Mouse (Mus musculus) liver, postnatal 0 days (tissue): Measurements from ENCODE around the gene Psmd14.

Source experiments
- CTCF ChIP-seq: sonication (generic); IDR thresholded peaks from 2 replicates; pipeline ENCODE4 v1.5.1; 2016; ENCODE audit warnings: antibody characterized with exemption, low read depth
- EP300 ChIP-seq: IDR thresholded peaks from 2 replicates; pipeline ENCODE4 v1.6.1; 2016; ENCODE audit warnings: antibody characterized with exemption, low read depth, mild to moderate bottlenecking

GRCm38 (mm10) chr2:61802656-61803251, 91.3 kb downstream of the Psmd14 start, which contains the start of gene Tbr1:
- TF ChIP-seq EP300: no peak
- TF ChIP-seq CTCF: no peak
